Comparison of ENCODE assay signal across 22 mouse cellular contexts in genomic region chr9:71160849-71161711, GRCm38 (mm10). TPM values are rescaled to one million over a fixed set of nuclear protein-coding genes. Genes with fewer than 3 reads are reported as not detected.
DNase-seq lines count a peak whose midpoint lies in the region; ATAC-seq and TF ChIP-seq lines count a peak whose summit lies in the region.
"Had no signal": no experiment of that assay in that cellular context is flagged by ENCODE, and none has a peak within 500 bp of the region (broad histone marks: within the 10 kb centered on the region; RNA-seq: fewer than 3 reads in every experiment).

No protein-coding gene starts in this region.

- peak overlapping the region; percentile 70 for H3K9ac ChIP-seq in MEL (ENCODE audit: control insufficient read depth, low read depth, low read length, poor library complexity, severe bottlenecking)
- H3K9ac ChIP-seq in liver, embryonic 13.5 days, result peak overlapping the region; percentile 49
- no peak overlapping the region for H3K9ac ChIP-seq in midbrain, embryonic 14.5 days (replicated peaks; ENCODE audit: low read length)
- H3K9ac ChIP-seq: embryonic facial prominence, embryonic 12.5 days; forebrain, postnatal 0 days; heart, embryonic 13.5 days; hindbrain, embryonic 14.5 days; lung, embryonic 14.5 days; midbrain, embryonic 12.5 days had no signal

- no peak for TF ChIP-seq CTCF in MEL (IDR thresholded peaks at IDR 0.05 in 2 of 3, conservative IDR thresholded peaks at IDR 0.05 in 1 of 3; ENCODE audit: control insufficient read depth in 1 of 3, insufficient read depth in 1 of 3, low read depth in 2 of 3, low read length in 3 of 3, poor library complexity in 1 of 3, severe bottlenecking in 1 of 3)

- H3K4me2 ChIP-seq in liver, embryonic 13.5 days, result peak overlapping the region; percentile 36
- no peak overlapping the region for H3K4me2 ChIP-seq in midbrain, embryonic 14.5 days (ENCODE audit: low read length)
- H3K4me2 ChIP-seq: embryonic facial prominence, embryonic 12.5 days; heart, embryonic 13.5 days; hindbrain, embryonic 14.5 days; lung, embryonic 14.5 days; midbrain, embryonic 12.5 days had no signal

- H3K4me3 ChIP-seq in erythroblast, embryonic 14.5 days (replicated peaks), result peak overlapping the region; percentile 41
- H3K4me3 ChIP-seq in MEL (ENCODE audit: control insufficient read depth in 1 of 2, insufficient read depth in 1 of 2, low read depth in 2 of 2, low read length in 2 of 2), result peak overlapping the region; percentile 56 to 70
- H3K4me3 ChIP-seq in liver, embryonic 13.5 days (replicated peaks), result peak overlapping the region; percentile 29
- H3K4me3 ChIP-seq in midbrain, embryonic 14.5 days (replicated peaks; ENCODE audit: low read depth, low read length), result no peak overlapping the region
- H3K4me3 ChIP-seq: embryonic facial prominence, embryonic 12.5 days; heart, embryonic 13.5 days; left cerebral cortex, adult 2 months; midbrain, embryonic 12.5 days had no signal

- peaks cover 31% of the 10 kb centered on the region for H3K79me2 ChIP-seq in MEL (ENCODE audit: control insufficient read depth, insufficient read depth, low read length, poor library complexity)

- 52% methylated on average over 13 of the region's 13 CpGs for WGBS in liver, embryonic 13.5 days (ENCODE audit: insufficient replicate concordance)
- 95% methylated on average over 13 of the region's 13 CpGs for WGBS in midbrain, embryonic 14.5 days

- peak overlapping the region; percentile 99 for H3K27ac ChIP-seq in MEL (ENCODE audit: control insufficient read depth, low read depth, low read length)
- H3K27ac ChIP-seq in liver, embryonic 13.5 days, result peak overlapping the region; percentile 88
- H3K27ac ChIP-seq in midbrain, embryonic 14.5 days (replicated peaks; ENCODE audit: low read depth, low read length), result no peak overlapping the region
- H3K27ac ChIP-seq: embryonic facial prominence, embryonic 12.5 days; heart, embryonic 13.5 days; hindbrain, embryonic 14.5 days; kidney, postnatal 0 days; left cerebral cortex, adult 2 months; midbrain, embryonic 12.5 days had no signal

- TF ChIP-seq EP300 in MEL (IDR thresholded peaks at IDR 0.05; ENCODE audit: low read depth in 1 of 2, low read length in 2 of 2), result peak; percentile 24 to 56

- ATAC-seq in erythroblast, adult 5-6 weeks (replicated peaks; ENCODE audit: low FRiP score, poor library complexity, severe bottlenecking), result no peak
- ATAC-seq in liver, embryonic 13.5 days (ENCODE audit: low read depth), result no peak
- ATAC-seq in megakaryocyte progenitor cell, adult 5-6 weeks (replicated peaks; ENCODE audit: poor library complexity), result 0 out of 2 replicates have a peak, but pooled peaks have one; percentile 15
- no peak for ATAC-seq in midbrain, embryonic 14.5 days (ENCODE audit: low FRiP score, low TSS enrichment)
- ATAC-seq: forebrain, postnatal 0 days; intestine, embryonic 16.5 days had no signal

- H3K36me3 ChIP-seq in erythroblast, embryonic 14.5 days (ENCODE audit: control insufficient read depth), result peaks cover 42% of the 10 kb centered on the region
- H3K36me3 ChIP-seq in MEL (ENCODE audit: control insufficient read depth in 1 of 2, insufficient read depth in 2 of 2, low read length in 2 of 2), result peaks cover 0 to 62% of the 10 kb centered on the region in 2 experiments; a peak in 2 of 4 replicates
- no peaks in the 10 kb centered on the region for H3K36me3 ChIP-seq in liver, embryonic 13.5 days
- H3K36me3 ChIP-seq in midbrain, embryonic 14.5 days (ENCODE audit: control insufficient read depth, insufficient read depth, low read length), result no peaks in the 10 kb centered on the region
- H3K36me3 ChIP-seq: embryonic facial prominence, embryonic 12.5 days; heart, embryonic 13.5 days; midbrain, embryonic 12.5 days had no signal

- H3K4me1 ChIP-seq in erythroblast, embryonic 14.5 days (ENCODE audit: control insufficient read depth), result peaks cover 98% of the 10 kb centered on the region
- peaks cover 34 to 61% of the 10 kb centered on the region in 2 experiments for H3K4me1 ChIP-seq in MEL (ENCODE audit: control insufficient read depth in 1 of 2, insufficient read depth in 2 of 2, low read length in 2 of 2)
- peaks cover 99% of the 10 kb centered on the region for H3K4me1 ChIP-seq in liver, embryonic 13.5 days (replicated peaks)
- H3K4me1 ChIP-seq in midbrain, embryonic 14.5 days (ENCODE audit: control insufficient read depth, insufficient read depth, low read length), result no peaks in the 10 kb centered on the region
- H3K4me1 ChIP-seq: midbrain, embryonic 12.5 days had no signal

- no peaks in the 10 kb centered on the region for H3K27me3 ChIP-seq in erythroblast, embryonic 14.5 days (ENCODE audit: control insufficient read depth)
- no peaks in the 10 kb centered on the region for H3K27me3 ChIP-seq in MEL (ENCODE audit: control insufficient read depth in 1 of 2, insufficient read depth in 2 of 2, low read length in 2 of 2)
- H3K27me3 ChIP-seq in liver, embryonic 13.5 days, result no peaks in the 10 kb centered on the region
- H3K27me3 ChIP-seq in midbrain, embryonic 14.5 days (ENCODE audit: control insufficient read depth, insufficient read depth, low read length), result no peaks in the 10 kb centered on the region
- H3K27me3 ChIP-seq: CH12.LX; embryonic facial prominence, embryonic 12.5 days; heart, embryonic 13.5 days; midbrain, embryonic 12.5 days had no signal

- no peaks in the 10 kb centered on the region for H3K9me3 ChIP-seq in erythroblast, embryonic 14.5 days (ENCODE audit: control insufficient read depth, low read length)
- no peaks in the 10 kb centered on the region for H3K9me3 ChIP-seq in MEL (replicated peaks; ENCODE audit: insufficient read depth, low read length)
- no peaks in the 10 kb centered on the region for H3K9me3 ChIP-seq in liver, embryonic 13.5 days (replicated peaks)
- no peaks in the 10 kb centered on the region for H3K9me3 ChIP-seq in midbrain, embryonic 14.5 days (ENCODE audit: control insufficient read depth, low read length)
- H3K9me3 ChIP-seq: embryonic facial prominence, embryonic 12.5 days; heart, embryonic 13.5 days; midbrain, embryonic 12.5 days had no signal

- peak in 1 of 2 experiments; percentile 69; a peak in 1 of 4 replicates for TF ChIP-seq POLR2A in MEL (IDR thresholded peaks at IDR 0.05; ENCODE audit: control insufficient read depth in 1 of 2, insufficient read depth in 1 of 2, low read depth in 1 of 2, low read length in 2 of 2, poor library complexity in 1 of 2)

- DNase-seq in MEL (ENCODE audit: low read depth, low spot score), result peak; percentile 89
- no peak for DNase-seq in liver, embryonic 13.5 days
- no peak for DNase-seq in gastrocnemius, postnatal 10 days
- no peak for DNase-seq in layer of hippocampus, adult 11-12 months (ENCODE audit: low spot score)
- DNase-seq in midbrain, embryonic 14.5 days, result no peak
- DNase-seq: cerebellum, adult 9-10 months; forebrain, postnatal 0 days; heart, adult 18-20 months; lung, embryonic 14.5 days; lung, postnatal 4 days had no signal

- TF ChIP-seq RAD21 in MEL (IDR thresholded peaks at IDR 0.05; ENCODE audit: low read depth, low read length), result no peak

TF ChIP-seq in MEL, 35 proteins besides CTCF, POLR2A, EP300 and RAD21 (continues in another document):
- TF ChIP-seq MYC (IDR thresholded peaks at IDR 0.05; ENCODE audit: low read depth, low read length), result peak; percentile 61; the same call in 1 of the 2 replicates
- TF ChIP-seq NELFE (IDR thresholded peaks at IDR 0.05; ENCODE audit: low read depth, low read length), result peak; percentile 31; the same call in 1 of the 2 replicates
- peak; percentile 76 for TF ChIP-seq GATA1 (IDR thresholded peaks at IDR 0.05; ENCODE audit: low read depth, low read length)
- no peak for TF ChIP-seq BHLHE40 (IDR thresholded peaks at IDR 0.05; ENCODE audit: borderline replicate concordance, low read depth, low read length)
- TF ChIP-seq MAZ (IDR thresholded peaks at IDR 0.05; ENCODE audit: low read depth, low read length), result no peak
- TF ChIP-seq ZNF384 (IDR thresholded peaks at IDR 0.05; ENCODE audit: low read depth, low read length), result no peak
- TF ChIP-seq TCF12 (IDR thresholded peaks at IDR 0.05; ENCODE audit: low read depth, low read length), result peak; percentile 34
- peak; percentile 47; the same call in 1 of the 2 replicates for TF ChIP-seq SIN3A (IDR thresholded peaks at IDR 0.05; ENCODE audit: low read length)
- TF ChIP-seq MAX (IDR thresholded peaks at IDR 0.05; ENCODE audit: low read length), result peak; percentile 76
- no peak; the same call in 1 of the 2 replicates for TF ChIP-seq POLR2AphosphoS2 (IDR thresholded peaks at IDR 0.05; ENCODE audit: low read length)
- TF ChIP-seq TAL1 (IDR thresholded peaks at IDR 0.05; ENCODE audit: low read length), result no peak
- 0 out of 2 replicates have a peak, but pooled peaks have one; percentile 36 for TF ChIP-seq KAT2A (conservative IDR thresholded peaks at IDR 0.05; ENCODE audit: low read depth, low read length)

RNA-seq across cellular contexts. Expression of gene Aqp9, which starts 7.4 kb away (rescaled TPM):
- 0.26 and 0.27 TPM in 2 replicates for polyA plus RNA-seq in erythroblast, embryonic 14.5 days (2012)
- 128 and 166 TPM in 2 replicates for total RNA-seq in erythroblast, adult 5-6 weeks (2015; ENCODE audit: low replicate concordance)
- total RNA-seq in erythroblast, adult 5-6 weeks (2017; ENCODE audit: low replicate concordance), result 163 and 167 TPM in 2 replicates
- 64.8 and 74.3 TPM in 2 replicates for total RNA-seq in MEL (2012; rRNA removed)
- 10 to 100 TPM in 1 of 2 experiments, not detected in 1; 76.1 TPM for polyA plus RNA-seq in MEL (2012; ENCODE audit: insufficient read depth in 1 of 2, insufficient read length in 2 of 2, low read depth in 1 of 2, low replicate concordance in 2 of 2, missing spikeins in 1 of 2)
- polyA plus RNA-seq in liver, embryonic 13.5 days (2015; fragmentation: Nextera tagmentation; extraction: Ambion mirVana), result 8.3 and 9.3 TPM in 2 replicates
- total RNA-seq in megakaryocyte progenitor cell, adult 5-6 weeks (2015), result 3.2 and 6.5 TPM in 2 replicates
- 4.9 and 8.6 TPM in 2 replicates for total RNA-seq in megakaryocyte progenitor cell, adult 5-6 weeks (2017)
- under 1 TPM in 1 of 2 experiments, not detected in 1; 0.56 TPM for total RNA-seq in gastrocnemius, postnatal 10 days (2021)
- 0.42 and 0.61 TPM in 2 replicates for polyA plus RNA-seq in midbrain, embryonic 14.5 days (2014; fragmentation: Nextera tagmentation; extraction: Ambion mirVana)
- polyA plus RNA-seq: embryonic facial prominence, embryonic 12.5 days; limb, embryonic 11.5 days had no signal

RNA-seq across cellular contexts. Expression of gene Aldh1a2, which starts 54.5 kb away (rescaled TPM):
- polyA plus RNA-seq in erythroblast, embryonic 14.5 days (2012), result not detected in 2 replicates
- not detected in 2 replicates for total RNA-seq in erythroblast, adult 5-6 weeks (2015; ENCODE audit: low replicate concordance)
- not detected in 2 replicates for total RNA-seq in erythroblast, adult 5-6 weeks (2017; ENCODE audit: low replicate concordance)
- total RNA-seq in MEL (2012; rRNA removed), result not detected in 2 replicates
- polyA plus RNA-seq in MEL (2012; ENCODE audit: insufficient read depth in 1 of 2, insufficient read length in 2 of 2, low read depth in 1 of 2, low replicate concordance in 2 of 2, missing spikeins in 1 of 2), result not detected
- 2.0 and 2.8 TPM in 2 replicates for polyA plus RNA-seq in liver, embryonic 13.5 days (2015; fragmentation: Nextera tagmentation; extraction: Ambion mirVana)
- 0.10 TPM in 1 of 2 replicates, not detected in the other for total RNA-seq in megakaryocyte progenitor cell, adult 5-6 weeks (2015)
- not detected in 2 replicates for total RNA-seq in megakaryocyte progenitor cell, adult 5-6 weeks (2017)
- 10 to 100 TPM; 10.9 to 13.5 TPM for total RNA-seq in gastrocnemius, postnatal 10 days (2021)
- 0.36 and 16.0 TPM in 2 replicates for polyA plus RNA-seq in midbrain, embryonic 14.5 days (2014; fragmentation: Nextera tagmentation; extraction: Ambion mirVana)

Comparison
In these comparisons a context has a peak if more than half of its experiments do, and no peak if none do; other contexts are left out.
1. RNA of gene Aldh1a2, which starts 54.5 kb away (total RNA-seq): 10.9 to 13.5 TPM in gastrocnemius, postnatal 10 days; 0.10 TPM in megakaryocyte progenitor cell, adult 5-6 weeks, not detected in erythroblast, adult 5-6 weeks and not detected in MEL; every median in the first group is over 10 times any median in the second.